Mouse (Mus musculus) G1E (cell line): Measurements from ENCODE around the gene Atg16l1.

Source experiments
- CTCF ChIP-seq: IDR thresholded peaks from 2 replicates; pipeline ENCODE4 v1.5.1; 2012; ENCODE audit warnings: low read depth, low read length, inconsistent platforms, mixed read lengths
- GATA1 ChIP-seq: IDR thresholded peaks from 2 replicates; pipeline ENCODE4 v1.6.1; 2012; ENCODE audit warnings: borderline replicate concordance, low read length, inconsistent platforms, mixed read lengths
- POLR2AphosphoS5 ChIP-seq: IDR thresholded peaks from 2 replicates; pipeline ENCODE4 v1.6.1; 2012; ENCODE audit warnings: low read depth, low read length, inconsistent platforms; ENCODE audit not compliant: insufficient replicate concordance
- TAL1 ChIP-seq: conservative IDR thresholded peaks from 2 replicates; pipeline ENCODE4 v1.6.1; 2012; ENCODE audit warnings: low read depth, low read length, inconsistent platforms, mixed read lengths

- TF ChIP-seq CTCF = no peak
- no peak for TF ChIP-seq TAL1
- no peak for TF ChIP-seq POLR2AphosphoS5
- no peak for TF ChIP-seq GATA1
Observed at GRCm38 (mm10) chr1:87729850-87730249, 25.8 kb upstream of the Atg16l1 start.
